In genomic region chr6:100512676-100513075, GRCm38 (mm10) we compare ENCODE assay signal across 8 mouse cellular contexts.
A peak's percentile ranks its signal among the peaks of the same experiment; 100 is the strongest.
DNase-seq lines count a peak whose midpoint lies in the region; ATAC-seq and TF ChIP-seq lines count a peak whose summit lies in the region.

No protein-coding gene starts in this region.

- DNase-seq in kidney, adult 2 months = no peak
- DNase-seq in B cell, adult 2 months = peak; percentile 65 to 69
- DNase-seq in R1 (ENCODE audit: low read depth, low spot score) = peak; percentile 91
- DNase-seq in liver, postnatal 0 days = peak; percentile 55
- no peak for DNase-seq in frontal cortex, postnatal 36 days (ENCODE audit: low spot score in 2 of 2)
- no peak for DNase-seq in heart, adult 9 months (ENCODE audit: low spot score in 2 of 2)
- no peak for DNase-seq in ovary, postnatal 10 days (ENCODE audit: low spot score)

- no peak for TF ChIP-seq EP300 in liver, postnatal 0 days (IDR thresholded peaks at IDR 0.05; ENCODE audit: low read depth)

- no peak overlapping the region for H3K9ac ChIP-seq in kidney, embryonic 16.5 days (replicated peaks; ENCODE audit: low read length)
- H3K9ac ChIP-seq in liver, postnatal 0 days (replicated peaks) = no peak overlapping the region

- no peak for TF ChIP-seq POLR2A in kidney, adult 2 months (IDR thresholded peaks at IDR 0.05; ENCODE audit: low read depth, low read length)

- H3K27me3 ChIP-seq in kidney, adult 2 months (replicated peaks; ENCODE audit: control insufficient read depth, insufficient read depth, low read length) = no peaks in the 10 kb centered on the region
- H3K27me3 ChIP-seq in kidney, embryonic 16.5 days (ENCODE audit: insufficient read depth, low read length) = peaks cover 11% of the 10 kb centered on the region; the same call in 1 of the 2 replicates
- H3K27me3 ChIP-seq in liver, postnatal 0 days (ENCODE audit: insufficient read depth, low read length) = no peaks in the 10 kb centered on the region; the same call in 1 of the 2 replicates

- peak; percentile 53 for TF ChIP-seq CTCF in kidney, adult 2 months (conservative IDR thresholded peaks at IDR 0.05; ENCODE audit: insufficient read depth, insufficient read length, low read depth, low read length)
- peak; percentile 67 for TF ChIP-seq CTCF in liver, postnatal 0 days (IDR thresholded peaks at IDR 0.05; ENCODE audit: low read depth)

- H3K4me3 ChIP-seq in kidney, adult 2 months (ENCODE audit: insufficient read depth, low read depth, low read length) = no peak overlapping the region
- H3K4me3 ChIP-seq in kidney, embryonic 16.5 days (ENCODE audit: low read length) = no peak overlapping the region
- no peak overlapping the region for H3K4me3 ChIP-seq in liver, postnatal 0 days (ENCODE audit: low read depth, low read length)

- no peak overlapping the region for H3K4me2 ChIP-seq in kidney, embryonic 16.5 days (replicated peaks; ENCODE audit: low read depth, low read length)
- H3K4me2 ChIP-seq in liver, postnatal 0 days (ENCODE audit: low read depth, low read length) = no peak overlapping the region

- H3K36me3 ChIP-seq in kidney, adult 2 months (ENCODE audit: control insufficient read depth, insufficient read depth, low read length) = no peaks in the 10 kb centered on the region
- no peaks in the 10 kb centered on the region for H3K36me3 ChIP-seq in kidney, embryonic 16.5 days (ENCODE audit: insufficient read depth, low read length)
- H3K36me3 ChIP-seq in liver, postnatal 0 days (replicated peaks; ENCODE audit: insufficient read depth, low read length) = no peaks in the 10 kb centered on the region

- no peak overlapping the region for H3K27ac ChIP-seq in kidney, adult 2 months (ENCODE audit: insufficient read depth, low read depth, low read length)
- no peak overlapping the region for H3K27ac ChIP-seq in kidney, embryonic 16.5 days (ENCODE audit: low read length)
- no peak overlapping the region for H3K27ac ChIP-seq in liver, postnatal 0 days (ENCODE audit: low read depth)

- no peak for ATAC-seq in kidney, embryonic 16.5 days (ENCODE audit: low FRiP score, low TSS enrichment)
- no peak for ATAC-seq in liver, postnatal 0 days

- WGBS in kidney, adult 2 months = 58% methylated on average over 4 of the region's 4 CpGs
- WGBS in kidney, embryonic 16.5 days = 62% methylated on average over 4 of the region's 4 CpGs
- WGBS in liver, postnatal 0 days (ENCODE audit: insufficient replicate concordance) = 42% methylated on average over 4 of the region's 4 CpGs

- 0 out of 2 replicates have a peak, but pooled peaks cover 4% of the 10 kb centered on the region for H3K9me3 ChIP-seq in kidney, embryonic 16.5 days (ENCODE audit: low read length)
- no peaks in the 10 kb centered on the region for H3K9me3 ChIP-seq in liver, postnatal 0 days (ENCODE audit: low read length)

- H3K4me1 ChIP-seq in kidney, adult 2 months (ENCODE audit: control insufficient read depth, insufficient read depth, low read length) = no peaks in the 10 kb centered on the region
- no peaks in the 10 kb centered on the region for H3K4me1 ChIP-seq in kidney, embryonic 16.5 days (ENCODE audit: insufficient read depth, low read length)
- no peaks in the 10 kb centered on the region for H3K4me1 ChIP-seq in liver, postnatal 0 days (ENCODE audit: insufficient read depth)

Comparison
In these comparisons a context has a peak if more than half of its experiments do, and no peak if none do; other contexts are left out.
1. DNase-seq: peak in B cell, adult 2 months (2 of 2), R1 (single experiment) and liver, postnatal 0 days (single experiment); none in kidney, adult 2 months (single experiment), frontal cortex, postnatal 36 days (0 of 2), heart, adult 9 months (0 of 2) and ovary, postnatal 10 days (single experiment).